Mouse (Mus musculus): ENCODE data around the gene Dppa3. TPM values are rescaled to one million over a fixed set of nuclear protein-coding genes. Genes with fewer than 3 reads are reported as not detected.

Gene Dppa3
- polyA plus RNA-seq, 1 experiment: not detected

DNA sequence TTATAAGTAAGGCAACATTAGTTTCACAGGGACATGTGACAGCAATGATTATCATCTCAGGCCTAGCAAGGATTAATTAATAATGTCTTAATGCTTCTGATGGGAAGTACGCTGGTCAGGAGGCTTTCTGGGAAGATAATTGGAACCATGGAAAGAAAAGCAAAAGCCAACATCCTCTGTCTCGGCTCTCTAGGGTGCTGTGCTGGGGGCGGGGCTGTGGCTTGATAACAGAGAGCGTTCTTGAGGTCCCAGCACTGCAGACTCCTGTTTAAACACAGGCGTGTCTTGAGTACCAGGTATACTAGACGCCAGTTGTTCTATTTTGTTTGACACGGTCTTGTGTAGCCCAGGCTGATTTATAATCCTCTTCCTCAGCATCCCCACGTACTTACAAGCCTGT lies 46.5 kb downstream of the Dppa3 start:
- Histone ChIP-seq H3K9me3 (no peaks in the 10 kb centered on the region), H3K27me3 (replicated peaks) (peaks cover 10% of the 10 kb centered on the region), H3K4me3 (replicated peaks) (no peak overlapping the region), H3K4me1 (peaks cover 6% of the 10 kb centered on the region), H3K36me3 (replicated peaks; ENCODE audit: low read length) (no peaks in the 10 kb centered on the region)
- TF ChIP-seq GATA1 (IDR thresholded peaks at IDR 0.05; ENCODE audit: borderline replicate concordance, low read length): no peak
- TF ChIP-seq FLI1 (IDR thresholded peaks at IDR 0.05; ENCODE audit: low read length): no peak

Other genes starting within 250 kb of the Dppa3 start
- gene Rimklb, start 127.6 kb upstream of the Dppa3 start, polyA plus RNA-seq (2012; ENCODE audit: insufficient read depth, low replicate concordance): not detected in 2 replicates
- not detected in 2 replicates for gene Mfap5, start 120.6 kb upstream of the Dppa3 start, polyA plus RNA-seq (2012; ENCODE audit: insufficient read depth, low replicate concordance)
- gene Aicda, start 72.6 kb upstream of the Dppa3 start, polyA plus RNA-seq (2012; ENCODE audit: insufficient read depth, low replicate concordance): 0.07 and 0.69 TPM in 2 replicates
- 7.5 TPM in 1 of 2 replicates, not detected in the other for gene Apobec1, start 24.0 kb upstream of the Dppa3 start, polyA plus RNA-seq (2012; ENCODE audit: insufficient read depth, low replicate concordance)
- gene Gdf3, start 16.3 kb upstream of the Dppa3 start, polyA plus RNA-seq (2012; ENCODE audit: insufficient read depth, low replicate concordance): 0.07 TPM in 1 of 2 replicates, not detected in the other
- gene Nanog, start 81.1 kb downstream of the Dppa3 start, polyA plus RNA-seq (2012; ENCODE audit: insufficient read depth, low replicate concordance): not detected in 2 replicates
- 188 and 291 TPM in 2 replicates for gene Slc2a3, start 175.2 kb downstream of the Dppa3 start, polyA plus RNA-seq (2012; ENCODE audit: insufficient read depth, low replicate concordance)
- 7.7 and 9.2 TPM in 2 replicates for gene Foxj2, start 193.5 kb downstream of the Dppa3 start, polyA plus RNA-seq (2012; ENCODE audit: insufficient read depth, low replicate concordance)
- gene C3ar1, start 229.8 kb downstream of the Dppa3 start, polyA plus RNA-seq (2012; ENCODE audit: insufficient read depth, low replicate concordance): 0.50 and 2.6 TPM in 2 replicates
- 8.9 and 9.7 TPM in 2 replicates for gene Necap1, start 248.1 kb downstream of the Dppa3 start, polyA plus RNA-seq (2012; ENCODE audit: insufficient read depth, low replicate concordance)

Data from megakaryocyte, embryonic 14.5 days (primary cell).